Mouse (Mus musculus): ENCODE measurements around the gene BC025446. TPM values are rescaled to one million over a fixed set of nuclear protein-coding genes. Genes with fewer than 3 reads are reported as not detected.

The BC025446 gene
- polyA plus RNA-seq (2015; fragmentation: Illumina TruSeq; extraction: RNeasy Lipid Tissue Mini Kit (QIAGEN cat#74804); ENCODE audit: insufficient read depth, low replicate concordance) = not detected

DNA sequence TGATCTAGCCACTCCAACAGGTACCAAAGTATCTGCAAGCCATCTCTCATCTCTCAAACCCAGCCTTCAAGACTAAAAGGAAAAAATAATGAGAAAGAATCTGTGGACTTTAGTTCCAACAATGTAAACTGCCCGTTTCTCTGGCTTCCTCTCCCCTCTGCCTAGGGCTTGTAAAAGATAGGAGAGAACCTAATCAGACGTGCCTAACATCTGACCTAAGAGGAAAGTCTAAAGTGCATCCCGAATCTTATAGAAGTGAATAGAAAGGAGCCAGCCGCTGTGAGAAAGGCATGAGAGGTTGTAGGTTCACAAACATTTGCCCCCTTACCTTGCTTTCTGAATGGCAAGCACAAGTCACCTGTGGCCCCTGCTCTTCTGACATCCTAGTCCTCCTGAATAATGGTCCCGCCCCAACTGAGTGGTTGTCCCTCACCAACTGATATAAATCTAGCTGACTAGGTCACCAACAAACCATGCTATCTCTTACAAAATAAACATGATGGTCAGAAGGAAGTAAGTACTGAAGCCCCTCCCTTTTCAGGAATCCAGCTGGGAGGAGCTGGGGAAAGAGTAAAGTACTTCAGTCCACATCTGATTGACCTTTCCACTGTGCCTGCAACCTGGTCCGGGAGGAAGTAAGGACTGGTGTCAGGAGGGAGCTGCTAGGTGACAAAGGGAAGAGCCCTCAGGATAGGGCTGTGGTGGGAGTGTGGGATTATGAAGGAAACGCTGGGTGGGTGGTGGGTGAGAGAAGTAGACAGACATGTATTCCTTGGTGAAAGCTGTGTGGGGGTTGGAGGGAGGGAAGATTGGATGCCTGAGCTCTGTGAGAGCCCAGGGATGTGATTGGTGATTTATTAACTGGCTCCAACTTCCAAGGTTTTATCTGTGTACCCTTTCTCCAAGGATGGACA is at the start of gene BC025446:
Gene BC025446 (plus strand): TSS at position 599 of the 914 bp plus-strand sequence.

DNA sequence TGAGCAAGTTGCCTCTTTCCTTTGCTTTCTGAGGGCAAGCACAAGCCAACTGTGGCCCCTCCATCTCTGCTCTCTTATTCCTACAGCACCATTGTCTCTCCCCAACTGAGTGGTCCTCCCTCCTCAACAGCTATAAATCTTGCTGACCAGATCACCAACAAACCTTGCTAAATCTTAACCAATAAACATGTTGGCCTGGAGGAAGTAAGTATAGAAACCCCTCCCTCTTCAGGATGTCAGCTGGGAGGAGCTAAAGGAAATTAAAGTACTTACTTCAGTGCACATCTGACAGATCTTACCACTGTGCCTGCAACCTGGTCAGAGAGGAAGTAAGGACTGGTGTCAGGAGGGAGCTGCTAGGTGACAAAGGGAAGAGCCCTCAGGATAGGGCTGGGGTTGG is 51.9 kb downstream of the BC025446 start, which contains the start of gene Ly6f:
Gene Ly6f (plus strand): TSS at position 301 of the 400 bp plus-strand sequence.

Other genes starting within 250 kb of the BC025446 start
- gene Ly6i, start 232.9 kb upstream of the BC025446 start, polyA plus RNA-seq (2015; fragmentation: Illumina TruSeq; extraction: RNeasy Lipid Tissue Mini Kit (QIAGEN cat#74804); ENCODE audit: insufficient read depth, low replicate concordance) = 3.6 TPM
- gene Ly6a, start 218.3 kb upstream of the BC025446 start, polyA plus RNA-seq (2015; fragmentation: Illumina TruSeq; extraction: RNeasy Lipid Tissue Mini Kit (QIAGEN cat#74804); ENCODE audit: insufficient read depth, low replicate concordance) = 516 TPM
- gene Ly6c1, start 167.5 kb upstream of the BC025446 start, polyA plus RNA-seq (2015; fragmentation: Illumina TruSeq; extraction: RNeasy Lipid Tissue Mini Kit (QIAGEN cat#74804); ENCODE audit: insufficient read depth, low replicate concordance) = 125 TPM
- gene Ly6c2, start 104.4 kb upstream of the BC025446 start, polyA plus RNA-seq (2015; fragmentation: Illumina TruSeq; extraction: RNeasy Lipid Tissue Mini Kit (QIAGEN cat#74804); ENCODE audit: insufficient read depth, low replicate concordance) = 152 TPM
- gene Ly6g, start 61.1 kb upstream of the BC025446 start, polyA plus RNA-seq (2015; fragmentation: Illumina TruSeq; extraction: RNeasy Lipid Tissue Mini Kit (QIAGEN cat#74804); ENCODE audit: insufficient read depth, low replicate concordance) = 2.2 TPM
- gene Ly6f, start 52.0 kb downstream of the BC025446 start, polyA plus RNA-seq (2015; fragmentation: Illumina TruSeq; extraction: RNeasy Lipid Tissue Mini Kit (QIAGEN cat#74804); ENCODE audit: insufficient read depth, low replicate concordance) = not detected